Mouse (Mus musculus) CH12.LX (cell line): ENCODE results near the gene Rcan1.

Source experiments
- BHLHE40 ChIP-seq: IDR thresholded peaks from 2 replicates; pipeline ENCODE4 v1.6.1; 2011; ENCODE audit warnings: mild to moderate bottlenecking, low read depth, low read length, improper control_type of control experiment
- CTCF ChIP-seq, 2 experiments: IDR thresholded peaks in 1 of 2; conservative IDR thresholded peaks in 1 of 2; 2 replicates each; pipeline ENCODE4 v1.5.1; 2011 to 2012; ENCODE audit warnings: low read depth in 2 of 2, low read length in 2 of 2, improper control_type of control experiment in 1 of 2, inconsistent platforms in 1 of 2, mild to moderate bottlenecking in 1 of 2, moderate library complexity in 1 of 2
- IRF4 ChIP-seq: IDR thresholded peaks from 2 replicates; pipeline ENCODE4 v1.6.1; 2014; ENCODE audit warnings: low read depth, mild to moderate bottlenecking, inconsistent platforms, low read length, improper control_type of control experiment
- MAZ ChIP-seq: IDR thresholded peaks from 2 replicates; pipeline ENCODE4 v1.6.1; 2012; ENCODE audit warnings: low read depth, mild to moderate bottlenecking, inconsistent platforms, low read length, improper control_type of control experiment, moderate library complexity

DNA sequence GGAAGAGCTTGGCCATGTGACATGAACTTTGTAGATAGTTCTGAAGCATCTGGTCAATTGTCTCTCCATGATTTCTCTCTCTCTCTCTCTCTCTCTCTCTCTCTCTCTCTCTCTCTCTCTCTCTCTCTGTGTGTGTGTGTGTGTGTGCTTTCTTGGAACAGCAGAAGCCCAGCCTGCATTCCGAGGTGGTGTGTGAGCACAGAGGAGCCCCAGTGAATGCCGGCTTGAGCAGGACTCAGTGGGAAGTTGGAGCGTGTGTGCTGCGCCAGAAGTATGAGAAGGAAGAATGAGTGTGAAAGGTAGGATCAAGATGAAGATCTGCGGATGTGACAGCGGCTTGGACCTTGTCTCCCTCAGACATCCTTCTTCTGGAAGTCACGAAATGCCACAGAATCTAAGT lies 105.2 kb downstream of the Rcan1 start:
- TF ChIP-seq IRF4 (no peak), MAZ (no peak), CTCF (conservative IDR thresholded peaks at IDR 0.05 in 1 of 2, IDR thresholded peaks at IDR 0.05 in 1 of 2; ENCODE audit: low read depth in 2 of 2, low read length in 2 of 2) (no peak), BHLHE40 (no peak)
